Mouse (Mus musculus): ENCODE results near the gene Gm10477. TPM values are rescaled to one million over a fixed set of nuclear protein-coding genes. Genes with fewer than 3 reads are reported as not detected.
"Not testable (repeated sequence)": the region's sequence is repeated elsewhere in the genome, so short reads cannot be mapped to it uniquely, and the experiment has no call there.

Gm10477 gene
- not detected in 2 replicates for polyA plus RNA-seq (2015; fragmentation: Nextera tagmentation; extraction: Ambion mirVana)

GRCm38 (mm10) chrX:56524442-56524841 lies at the start of gene Gm10477:
TSS of gene Gm10477 (plus strand) at chrX:56524742.
- ATAC-seq (ENCODE audit: insufficient number of reproducible peaks, low FRiP score, low TSS enrichment, low read depth); H3K27me3 ChIP-seq; H3K4me3 ChIP-seq; H3K9ac ChIP-seq; H3K9me3 ChIP-seq; H3K4me1 ChIP-seq; H3K4me2 ChIP-seq; H3K36me3 ChIP-seq; H3K27ac ChIP-seq: not testable (repeated sequence)
- 94% methylated on average over 6 of the region's 6 CpGs for WGBS

GRCm38 (mm10) chrX:56477553-56477952 lies 47.0 kb upstream of the Gm10477 start:
- H3K27me3 ChIP-seq, result no peaks in the 10 kb centered on the region
- no peaks in the 10 kb centered on the region for H3K4me1 ChIP-seq
- ATAC-seq (ENCODE audit: insufficient number of reproducible peaks, low FRiP score, low TSS enrichment, low read depth), result no peak
- WGBS, result 76% methylated on average over 3 of the region's 3 CpGs
- no peak overlapping the region for H3K4me2 ChIP-seq
- H3K9ac ChIP-seq, result no peak overlapping the region
- H3K4me3 ChIP-seq, result no peak overlapping the region
- H3K36me3 ChIP-seq, result no peaks in the 10 kb centered on the region
- H3K9me3 ChIP-seq, result no peaks in the 10 kb centered on the region
- H3K27ac ChIP-seq, result no peak overlapping the region

GRCm38 (mm10) chrX:56481906-56482305 lies 42.6 kb upstream of the Gm10477 start:
- WGBS, result 67% methylated on average over 3 of the region's 3 CpGs
- Histone ChIP-seq H3K4me1 (no peaks in the 10 kb centered on the region), H3K27me3 (no peaks in the 10 kb centered on the region), H3K27ac (no peak overlapping the region), H3K9me3 (no peaks in the 10 kb centered on the region), H3K4me2 (no peak overlapping the region), H3K9ac (no peak overlapping the region), H3K4me3 (no peak overlapping the region), H3K36me3 (no peaks in the 10 kb centered on the region)
- ATAC-seq (ENCODE audit: insufficient number of reproducible peaks, low FRiP score, low TSS enrichment, low read depth), result no peak

- ATAC-seq (ENCODE audit: insufficient number of reproducible peaks, low FRiP score, low TSS enrichment, low read depth), result no peak
- H3K4me1 ChIP-seq, result no peaks in the 10 kb centered on the region
- no peak overlapping the region for H3K4me3 ChIP-seq
- H3K9ac ChIP-seq, result no peak overlapping the region
- H3K4me2 ChIP-seq, result no peak overlapping the region
- no peak overlapping the region for H3K27ac ChIP-seq
- H3K9me3 ChIP-seq, result no peaks in the 10 kb centered on the region
- H3K27me3 ChIP-seq, result no peaks in the 10 kb centered on the region
- no peaks in the 10 kb centered on the region for H3K36me3 ChIP-seq
- WGBS, result 11% methylated on average over 1 of the region's 1 CpGs
These were observed 34.8 kb upstream of the Gm10477 start for GRCm38 (mm10) chrX:56489758-56490157.

DNA sequence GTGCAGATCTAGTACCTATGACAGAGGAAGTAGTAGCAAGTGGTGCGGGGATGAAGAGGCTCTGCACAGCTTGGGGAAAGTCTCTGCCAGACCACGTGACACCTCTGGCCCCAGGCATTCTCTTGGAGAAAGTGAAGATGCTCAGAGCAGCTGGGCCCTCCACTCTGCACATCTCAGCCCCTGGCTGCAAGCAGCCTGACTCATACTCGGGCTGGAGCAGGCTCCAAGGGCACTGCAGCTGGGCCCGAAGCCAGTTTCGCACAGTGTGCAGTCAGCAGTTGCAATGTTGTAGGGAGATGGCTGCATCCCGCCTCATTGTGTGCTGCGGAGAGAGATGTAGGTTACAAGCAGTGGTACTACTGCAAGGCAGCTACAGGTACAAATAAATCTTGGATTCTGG lies 27.3 kb upstream of the Gm10477 start:
- Histone ChIP-seq H3K4me1 (no peaks in the 10 kb centered on the region), H3K36me3 (peaks cover 7% of the 10 kb centered on the region; the same call in 1 of the 2 replicates), H3K9ac (no peak overlapping the region), H3K4me2 (no peak overlapping the region), H3K9me3 (no peaks in the 10 kb centered on the region), H3K4me3 (no peak overlapping the region), H3K27ac (no peak overlapping the region), H3K27me3 (no peaks in the 10 kb centered on the region)
- 74% methylated on average over 7 of the region's 7 CpGs for WGBS
- ATAC-seq (ENCODE audit: insufficient number of reproducible peaks, low FRiP score, low TSS enrichment, low read depth), result no peak

- WGBS, result 12% methylated on average over 3 of the region's 3 CpGs
- ATAC-seq (ENCODE audit: insufficient number of reproducible peaks, low FRiP score, low TSS enrichment, low read depth), result no peak
- Histone ChIP-seq H3K4me1 (no peaks in the 10 kb centered on the region), H3K9ac (no peak overlapping the region), H3K9me3 (no peaks in the 10 kb centered on the region), H3K4me3 (no peak overlapping the region), H3K27me3 (no peaks in the 10 kb centered on the region), H3K4me2 (no peak overlapping the region), H3K36me3 (no peaks in the 10 kb centered on the region), H3K27ac (no peak overlapping the region)
These were observed 6.7 kb downstream of the Gm10477 start for GRCm38 (mm10) chrX:56531266-56531665.

GRCm38 (mm10) chrX:56537162-56537561 lies 12.6 kb downstream of the Gm10477 start:
- no peaks in the 10 kb centered on the region for H3K9me3 ChIP-seq
- 51% methylated on average over 4 of the region's 4 CpGs for WGBS
- ATAC-seq (ENCODE audit: insufficient number of reproducible peaks, low FRiP score, low TSS enrichment, low read depth), result no peak

GRCm38 (mm10) chrX:56549506-56549905 lies 25.0 kb downstream of the Gm10477 start, which contains the start of gene Gm648:
TSS of gene Gm648 (minus strand) at chrX:56549606.
- no peak for ATAC-seq (ENCODE audit: insufficient number of reproducible peaks, low FRiP score, low TSS enrichment, low read depth)
- Histone ChIP-seq H3K27ac (no peak within 1 kb of the TSS), H3K4me3 (no peak within 1 kb of the TSS), H3K36me3 (no peaks in the 10 kb centered on the region), H3K4me2 (no peak within 1 kb of the TSS), H3K9me3 (no peaks in the 10 kb centered on the region), H3K4me1 (no peaks in the 10 kb centered on the region), H3K27me3 (no peaks in the 10 kb centered on the region), H3K9ac (no peak within 1 kb of the TSS)
- WGBS, result 84% methylated on average over 7 of the region's 7 CpGs

More at GRCm38 (mm10) chrX:56537162-56537561, 12.6 kb downstream of the Gm10477 start:
- Histone ChIP-seq H3K4me3 (no peak overlapping the region), H3K27ac (no peak overlapping the region), H3K36me3 (no peaks in the 10 kb centered on the region), H3K9ac (no peak overlapping the region), H3K4me1 (no peaks in the 10 kb centered on the region), H3K27me3 (no peaks in the 10 kb centered on the region), H3K4me2 (no peak overlapping the region)

GRCm38 (mm10) chrX:56553584-56553983 lies 29.0 kb downstream of the Gm10477 start:
- Histone ChIP-seq H3K4me3 (no peak overlapping the region), H3K27ac (no peak overlapping the region), H3K4me1 (no peaks in the 10 kb centered on the region), H3K9me3 (no peaks in the 10 kb centered on the region), H3K27me3 (no peaks in the 10 kb centered on the region), H3K9ac (no peak overlapping the region), H3K36me3 (no peaks in the 10 kb centered on the region), H3K4me2 (no peak overlapping the region)
- WGBS, result 73% methylated on average over 3 of the region's 3 CpGs
- no peak for ATAC-seq (ENCODE audit: insufficient number of reproducible peaks, low FRiP score, low TSS enrichment, low read depth)

GRCm38 (mm10) chrX:56572465-56572864 lies 47.9 kb downstream of the Gm10477 start:
- no peaks in the 10 kb centered on the region for H3K27me3 ChIP-seq
- no peaks in the 10 kb centered on the region for H3K36me3 ChIP-seq
- no peak overlapping the region for H3K4me2 ChIP-seq
- H3K4me1 ChIP-seq, result no peaks in the 10 kb centered on the region
- H3K9me3 ChIP-seq, result no peaks in the 10 kb centered on the region
- H3K27ac ChIP-seq, result no peak overlapping the region
- H3K9ac ChIP-seq, result no peak overlapping the region
- H3K4me3 ChIP-seq, result no peak overlapping the region
- WGBS, result 27% methylated on average over 6 of the region's 6 CpGs
- no peak for ATAC-seq (ENCODE audit: insufficient number of reproducible peaks, low FRiP score, low TSS enrichment, low read depth)

Other genes with a start within 250 kb of the Gm10477 start
- 10.7 and 11.8 TPM in 2 replicates for gene Zfp449, start 178.3 kb upstream of the Gm10477 start, polyA plus RNA-seq (2015; fragmentation: Nextera tagmentation; extraction: Ambion mirVana)
- 4.9 and 6.1 TPM in 2 replicates for gene Smim10l2a, start 150.2 kb upstream of the Gm10477 start, polyA plus RNA-seq (2015; fragmentation: Nextera tagmentation; extraction: Ambion mirVana)
- gene Gm2174, start 76.8 kb upstream of the Gm10477 start, polyA plus RNA-seq (2015; fragmentation: Nextera tagmentation; extraction: Ambion mirVana), result 2.2 and 2.8 TPM in 2 replicates
- 28.8 and 29.7 TPM in 2 replicates for gene Ints6l, start 69.9 kb upstream of the Gm10477 start, polyA plus RNA-seq (2015; fragmentation: Nextera tagmentation; extraction: Ambion mirVana)
- gene Gm648, start 24.9 kb downstream of the Gm10477 start, polyA plus RNA-seq (2015; fragmentation: Nextera tagmentation; extraction: Ambion mirVana), result not detected in 2 replicates
- 24.3 and 24.5 TPM in 2 replicates for gene Mmgt1, start 73.3 kb downstream of the Gm10477 start, polyA plus RNA-seq (2015; fragmentation: Nextera tagmentation; extraction: Ambion mirVana)
- 12.3 and 16.7 TPM in 2 replicates for gene Slc9a6, start 85.0 kb downstream of the Gm10477 start, polyA plus RNA-seq (2015; fragmentation: Nextera tagmentation; extraction: Ambion mirVana)
- gene Fhl1, start 207.0 kb downstream of the Gm10477 start, polyA plus RNA-seq (2015; fragmentation: Nextera tagmentation; extraction: Ambion mirVana), result 143 and 368 TPM in 2 replicates